Mouse (Mus musculus): ENCODE data around the gene Mras. TPM values are rescaled to one million over a fixed set of nuclear protein-coding genes. Genes with fewer than 3 reads are reported as not detected.
A peak's percentile ranks its signal among the peaks of the same experiment; 100 is the strongest.

The Mras gene
- polyA plus RNA-seq, 1 experiment: 14.6 TPM

GRCm38 (mm10) chr9:99451161-99451560, 14.0 kb upstream of the Mras start, which contains the start of gene Nme9:
Nme9 (plus strand) TSS chr9:99451475.
- no peak for TF ChIP-seq POLR2A (IDR thresholded peaks at IDR 0.05; ENCODE audit: low read depth, low read length)
- TF ChIP-seq CTCF (conservative IDR thresholded peaks at IDR 0.05; ENCODE audit: insufficient read depth, insufficient read length, low read depth, low read length): no peak
- Histone ChIP-seq H3K36me3 (ENCODE audit: control insufficient read depth, insufficient read depth, low read length) (no peaks in the 10 kb centered on the region), H3K27ac (ENCODE audit: insufficient read depth, low read depth, low read length) (no peak within 1 kb of the TSS), H3K4me3 (ENCODE audit: insufficient read depth, low read depth, low read length) (no peak within 1 kb of the TSS), H3K4me1 (ENCODE audit: control insufficient read depth, insufficient read depth, low read length) (no peaks in the 10 kb centered on the region; the same call in 1 of the 2 replicates), H3K27me3 (replicated peaks; ENCODE audit: control insufficient read depth, insufficient read depth, low read length) (no peaks in the 10 kb centered on the region)
- WGBS: 9% methylated on average over 14 of the region's 14 CpGs
- DNase-seq: no peak

DNA sequence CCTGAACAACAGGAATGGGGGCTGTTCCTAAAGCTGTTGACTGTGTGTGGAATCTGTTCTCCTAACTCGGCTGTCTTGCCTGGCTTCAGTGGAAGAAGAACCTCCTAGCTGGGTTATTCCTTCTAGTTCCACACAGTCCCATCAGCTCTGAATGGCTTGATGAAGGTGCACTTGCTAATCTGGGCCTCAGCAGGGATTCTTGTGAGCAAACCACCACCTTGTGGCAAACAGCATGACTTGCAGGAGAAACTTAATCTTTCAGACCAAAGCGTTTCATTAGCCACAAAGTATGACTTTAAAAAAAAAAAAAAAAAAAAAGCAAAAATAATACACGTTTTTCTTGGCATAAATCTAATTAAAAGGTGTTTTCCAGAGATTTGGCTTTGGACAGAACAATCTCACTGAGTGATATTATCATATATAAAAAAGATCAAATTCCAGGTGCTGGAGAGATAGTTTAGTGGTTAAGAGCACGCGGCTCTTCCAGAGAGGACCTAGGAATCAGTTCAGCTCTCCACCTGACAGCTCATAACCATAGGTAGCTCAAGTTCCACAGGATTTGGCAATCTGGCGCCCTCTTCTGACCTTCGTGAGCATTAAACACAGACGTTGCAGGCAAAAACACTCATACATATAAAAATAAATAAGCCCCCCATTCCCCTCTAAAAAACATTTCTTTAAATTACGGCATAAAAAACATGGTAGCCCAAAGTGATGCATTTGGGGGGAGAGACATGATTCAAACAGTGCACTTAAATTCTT, 12.9 kb upstream of the Mras start:
- 38% methylated on average over 9 of the region's 9 CpGs for WGBS
- TF ChIP-seq CTCF (conservative IDR thresholded peaks at IDR 0.05; ENCODE audit: insufficient read depth, insufficient read length, low read depth, low read length) (peak; percentile 57), POLR2A (IDR thresholded peaks at IDR 0.05; ENCODE audit: low read depth, low read length) (no peak)
- DNase-seq: peak; percentile 41
- Histone ChIP-seq H3K27me3 (replicated peaks; ENCODE audit: control insufficient read depth, insufficient read depth, low read length) (no peaks in the 10 kb centered on the region), H3K4me1 (ENCODE audit: control insufficient read depth, insufficient read depth, low read length) (no peaks in the 10 kb centered on the region; the same call in 1 of the 2 replicates), H3K27ac (ENCODE audit: insufficient read depth, low read depth, low read length) (no peak overlapping the region), H3K4me3 (ENCODE audit: insufficient read depth, low read depth, low read length) (no peak overlapping the region), H3K36me3 (ENCODE audit: control insufficient read depth, insufficient read depth, low read length) (no peaks in the 10 kb centered on the region)

- Histone ChIP-seq H3K4me3 (ENCODE audit: insufficient read depth, low read depth, low read length) (no peak overlapping the region), H3K4me1 (ENCODE audit: control insufficient read depth, insufficient read depth, low read length) (no peaks in the 10 kb centered on the region; the same call in 1 of the 2 replicates), H3K36me3 (ENCODE audit: control insufficient read depth, insufficient read depth, low read length) (no peaks in the 10 kb centered on the region), H3K27ac (ENCODE audit: insufficient read depth, low read depth, low read length) (no peak overlapping the region), H3K27me3 (replicated peaks; ENCODE audit: control insufficient read depth, insufficient read depth, low read length) (no peaks in the 10 kb centered on the region)
- WGBS: 59% methylated on average over 3 of the region's 3 CpGs
- DNase-seq: no peak
- TF ChIP-seq POLR2A (IDR thresholded peaks at IDR 0.05; ENCODE audit: low read depth, low read length) (no peak), CTCF (conservative IDR thresholded peaks at IDR 0.05; ENCODE audit: insufficient read depth, insufficient read length, low read depth, low read length) (no peak)
Measured at GRCm38 (mm10) chr9:99447323-99447722, 10.1 kb upstream of the Mras start.

GRCm38 (mm10) chr9:99446259-99446658, 9.1 kb upstream of the Mras start:
- Histone ChIP-seq H3K27ac (ENCODE audit: insufficient read depth, low read depth, low read length) (no peak overlapping the region), H3K4me3 (ENCODE audit: insufficient read depth, low read depth, low read length) (no peak overlapping the region), H3K4me1 (ENCODE audit: control insufficient read depth, insufficient read depth, low read length) (no peaks in the 10 kb centered on the region; the same call in 1 of the 2 replicates), H3K27me3 (replicated peaks; ENCODE audit: control insufficient read depth, insufficient read depth, low read length) (no peaks in the 10 kb centered on the region), H3K36me3 (ENCODE audit: control insufficient read depth, insufficient read depth, low read length) (no peaks in the 10 kb centered on the region)
- DNase-seq: no peak
- no peak for TF ChIP-seq CTCF (conservative IDR thresholded peaks at IDR 0.05; ENCODE audit: insufficient read depth, insufficient read length, low read depth, low read length)
- no peak for TF ChIP-seq POLR2A (IDR thresholded peaks at IDR 0.05; ENCODE audit: low read depth, low read length)

GRCm38 (mm10) chr9:99444590-99445178, 7.5 kb upstream of the Mras start:
- no peaks in the 10 kb centered on the region for H3K36me3 ChIP-seq (ENCODE audit: control insufficient read depth, insufficient read depth, low read length)
- DNase-seq: no peak
- no peak overlapping the region for H3K27ac ChIP-seq (ENCODE audit: insufficient read depth, low read depth, low read length)
- no peaks in the 10 kb centered on the region for H3K4me1 ChIP-seq (ENCODE audit: control insufficient read depth, insufficient read depth, low read length)
- no peak overlapping the region for H3K4me3 ChIP-seq (ENCODE audit: insufficient read depth, low read depth, low read length)
- TF ChIP-seq CTCF (conservative IDR thresholded peaks at IDR 0.05; ENCODE audit: insufficient read depth, insufficient read length, low read depth, low read length) (peak; percentile 59), POLR2A (IDR thresholded peaks at IDR 0.05; ENCODE audit: low read depth, low read length) (no peak)
- WGBS: 32% methylated on average over 8 of the region's 8 CpGs
- no peaks in the 10 kb centered on the region for H3K27me3 ChIP-seq (replicated peaks; ENCODE audit: control insufficient read depth, insufficient read depth, low read length)

- H3K4me1 ChIP-seq (ENCODE audit: control insufficient read depth, insufficient read depth, low read length): no peaks in the 10 kb centered on the region
- WGBS: 92% methylated on average over 4 of the region's 4 CpGs
- no peak overlapping the region for H3K4me3 ChIP-seq (ENCODE audit: insufficient read depth, low read depth, low read length)
- no peak overlapping the region for H3K27ac ChIP-seq (ENCODE audit: insufficient read depth, low read depth, low read length)
- no peak for TF ChIP-seq CTCF (conservative IDR thresholded peaks at IDR 0.05; ENCODE audit: insufficient read depth, insufficient read length, low read depth, low read length)
- TF ChIP-seq POLR2A (IDR thresholded peaks at IDR 0.05; ENCODE audit: low read depth, low read length): no peak
- H3K27me3 ChIP-seq (replicated peaks; ENCODE audit: control insufficient read depth, insufficient read depth, low read length): no peaks in the 10 kb centered on the region
- H3K36me3 ChIP-seq (ENCODE audit: control insufficient read depth, insufficient read depth, low read length): no peaks in the 10 kb centered on the region
- DNase-seq: no peak
Measured at GRCm38 (mm10) chr9:99441647-99442433, 4.7 kb upstream of the Mras start.

DNA sequence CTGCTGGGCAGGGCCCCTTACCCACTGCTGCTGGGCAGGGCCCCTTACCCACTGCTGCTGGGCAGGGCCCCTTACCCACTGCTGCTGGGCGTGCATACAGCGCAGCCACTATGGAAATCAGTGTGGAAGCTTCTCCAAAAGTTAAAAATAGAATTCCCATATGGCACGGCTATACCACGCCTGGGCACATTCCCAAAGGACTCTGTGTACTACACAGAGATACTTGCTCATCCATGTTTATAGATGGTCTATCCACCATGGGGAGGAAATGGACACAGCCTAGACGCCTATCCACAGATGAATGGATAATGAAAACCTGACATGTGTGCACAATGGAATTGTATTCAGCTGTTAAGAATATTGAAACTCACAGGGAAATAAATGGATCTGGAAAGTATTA, 3.8 kb upstream of the Mras start:
- Histone ChIP-seq H3K4me1 (ENCODE audit: control insufficient read depth, insufficient read depth, low read length) (no peaks in the 10 kb centered on the region), H3K27me3 (replicated peaks; ENCODE audit: control insufficient read depth, insufficient read depth, low read length) (no peaks in the 10 kb centered on the region), H3K27ac (ENCODE audit: insufficient read depth, low read depth, low read length) (no peak overlapping the region), H3K36me3 (ENCODE audit: control insufficient read depth, insufficient read depth, low read length) (no peaks in the 10 kb centered on the region), H3K4me3 (ENCODE audit: insufficient read depth, low read depth, low read length) (no peak overlapping the region)
- WGBS: 89% methylated on average over 5 of the region's 5 CpGs
- no peak for DNase-seq
- no peak for TF ChIP-seq CTCF (conservative IDR thresholded peaks at IDR 0.05; ENCODE audit: insufficient read depth, insufficient read length, low read depth, low read length)
